Mouse (Mus musculus): Measurements from ENCODE around the gene Asb2.
A peak's percentile ranks its signal among the peaks of the same experiment; 100 is the strongest.

Asb2 gene

DNA sequence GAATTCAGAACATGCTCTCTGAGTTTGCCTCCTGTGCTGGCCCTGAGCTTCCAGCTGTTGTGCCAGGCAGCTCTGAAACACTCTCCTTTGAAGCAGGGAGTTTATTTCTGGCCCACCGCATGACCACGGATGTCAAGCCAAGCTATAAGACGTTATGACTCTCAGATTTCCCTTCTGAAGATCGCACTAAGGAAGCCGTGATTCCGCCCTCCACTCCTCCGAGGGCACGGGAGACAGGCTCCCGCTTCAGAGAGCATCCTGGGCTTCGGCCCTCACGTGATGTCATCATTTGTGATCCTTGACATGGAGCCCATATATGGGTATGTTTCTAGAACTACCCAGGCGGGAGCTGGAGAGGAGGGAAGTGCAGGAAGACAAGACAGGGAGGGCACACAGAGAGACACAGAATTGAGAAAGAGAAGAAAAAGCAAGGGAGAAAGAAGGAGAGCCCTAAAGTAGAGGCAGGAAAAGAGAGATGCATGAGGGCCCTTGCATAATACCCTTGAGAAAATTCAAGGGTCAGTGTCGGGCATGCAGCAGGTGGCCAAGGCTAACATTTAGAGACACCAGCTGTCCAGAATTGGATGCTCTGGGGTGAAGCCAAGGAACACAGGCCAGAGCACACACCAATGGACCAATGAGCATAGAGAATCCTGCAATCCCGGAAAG is at the start of gene Asb2:
Gene Asb2, minus strand, starts transcription at position 256 of the 669 bp plus-strand sequence.
- DNase-seq (ENCODE audit: low spot score) = no peak

DNA sequence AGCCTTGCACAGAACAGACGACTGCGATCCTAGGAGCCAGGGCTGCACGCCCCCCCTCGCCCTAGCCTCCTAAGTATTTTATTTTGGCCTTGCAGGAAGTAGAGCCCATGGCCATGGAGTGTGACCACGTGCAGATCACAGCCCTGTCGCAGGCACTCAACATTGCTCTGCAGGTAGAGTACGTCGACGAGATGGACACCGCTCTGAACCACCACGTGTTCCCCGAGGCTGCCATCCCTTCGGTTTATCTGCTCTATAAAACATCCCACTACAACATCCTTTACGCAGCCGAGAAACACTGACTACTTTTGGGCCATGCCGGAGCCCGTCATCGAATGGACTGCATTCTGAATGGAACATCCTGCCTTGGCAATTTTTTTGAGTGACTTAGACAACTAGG is 48.3 kb upstream of the Asb2 start:
- DNase-seq (ENCODE audit: low spot score) = no peak

DNA sequence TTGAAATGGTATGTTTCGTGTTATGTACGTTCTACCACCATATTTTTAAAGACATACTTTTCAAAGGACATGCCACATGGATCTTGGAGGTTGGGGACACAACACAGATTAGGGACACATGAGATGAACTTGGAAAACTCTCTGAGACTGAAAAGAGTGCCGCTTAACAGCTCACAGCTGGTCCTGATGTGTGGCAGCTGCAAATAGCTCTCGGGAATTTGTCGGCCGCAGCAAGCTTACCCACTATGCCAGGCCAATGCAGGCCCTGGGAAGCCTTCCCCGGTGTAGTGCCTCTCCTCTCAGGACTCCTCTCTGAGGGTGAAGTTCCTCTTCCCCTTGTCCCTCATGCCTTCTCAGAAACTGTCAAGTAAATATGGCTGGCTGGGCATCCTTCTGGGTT is 41.0 kb upstream of the Asb2 start:
- no peak for DNase-seq (ENCODE audit: low spot score)

DNA sequence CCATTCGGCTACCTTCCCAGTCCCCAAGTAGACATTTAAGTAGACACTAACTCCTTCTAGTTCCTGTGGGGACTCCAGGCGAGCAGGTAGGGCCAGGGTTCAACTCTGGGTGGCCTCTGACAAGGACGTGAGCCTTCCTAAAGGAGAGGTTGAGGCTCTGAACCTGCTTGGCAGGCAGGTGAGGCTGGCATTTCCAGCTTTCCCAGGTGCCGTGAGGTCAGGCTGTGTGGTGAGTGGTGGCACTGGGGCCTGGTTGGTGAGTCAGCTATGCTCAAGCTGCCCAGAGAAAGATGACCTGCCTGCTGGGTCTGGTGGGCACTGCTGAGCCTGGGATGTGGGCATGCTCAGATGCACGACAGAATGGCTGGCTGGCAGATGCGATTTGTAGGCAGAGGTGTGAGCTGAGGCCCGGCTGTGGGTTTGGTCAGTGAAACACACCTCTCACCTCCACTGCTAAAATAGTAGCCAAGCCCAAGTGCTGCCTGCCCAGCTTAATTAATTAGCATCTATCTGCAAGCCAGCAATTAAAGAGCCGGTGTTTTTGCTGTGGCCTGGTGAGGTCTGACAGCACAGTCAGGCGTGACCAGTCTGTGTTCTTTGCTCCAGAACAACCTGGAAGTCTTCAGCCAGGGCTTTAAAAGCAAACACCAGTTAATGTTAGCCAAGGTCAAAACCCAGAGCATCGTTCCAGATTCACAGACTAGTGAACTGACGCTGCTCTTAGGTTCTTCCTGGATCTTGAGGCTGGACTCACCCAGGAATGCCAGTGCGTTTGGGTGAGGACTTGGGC is 39.9 kb upstream of the Asb2 start:
- no peak for DNase-seq (ENCODE audit: low spot score)

GRCm38 (mm10) chr12:103393528-103393927 is 37.7 kb upstream of the Asb2 start:
- DNase-seq (ENCODE audit: low spot score) = no peak

DNA sequence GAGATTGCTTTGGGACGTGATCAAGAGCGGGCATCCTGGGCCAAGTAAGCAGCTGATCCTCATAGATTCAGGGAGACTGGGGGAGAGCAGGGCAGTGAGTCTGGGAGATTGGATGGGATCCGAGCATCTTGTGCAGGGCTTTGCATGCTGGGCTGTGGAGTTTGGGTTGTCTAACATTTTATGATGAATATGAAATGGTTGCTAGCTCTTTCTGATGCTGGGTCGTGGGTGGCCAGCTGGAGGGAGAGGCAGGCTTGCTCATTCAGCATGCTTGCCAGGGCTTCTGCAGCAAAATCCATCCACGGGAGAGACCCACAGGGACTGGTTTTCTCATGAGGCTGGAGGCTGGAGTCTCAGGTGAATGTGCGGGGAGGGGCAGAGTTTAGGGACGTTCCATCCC is 35.3 kb upstream of the Asb2 start:
- DNase-seq (ENCODE audit: low spot score) = peak; percentile 65

GRCm38 (mm10) chr12:103389982-103390381 is 34.2 kb upstream of the Asb2 start:
- no peak for DNase-seq (ENCODE audit: low spot score)

DNA sequence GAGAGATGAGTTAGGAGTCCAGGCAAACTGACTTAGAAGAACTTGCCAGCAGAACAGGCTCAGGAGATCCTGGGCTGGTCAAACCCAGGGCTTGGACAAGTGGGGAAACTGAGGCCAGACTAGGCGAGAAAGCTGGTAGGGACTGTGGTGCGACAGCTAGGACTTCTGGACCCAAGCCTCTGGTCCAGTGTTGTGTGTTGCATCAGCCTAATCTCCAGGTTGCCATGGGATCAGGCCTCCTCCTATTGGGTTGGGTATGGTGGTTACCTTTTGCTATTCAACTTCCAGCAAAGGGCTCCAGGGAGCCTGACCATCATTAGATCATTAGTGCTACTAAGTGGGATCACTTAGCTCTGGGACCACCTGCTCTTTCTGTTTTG is 33.5 kb upstream of the Asb2 start:
- no peak for DNase-seq (ENCODE audit: low spot score)

GRCm38 (mm10) chr12:103388505-103389347 is 32.9 kb upstream of the Asb2 start, which contains the start of gene Otub2:
Gene Otub2 (plus strand): TSS chr12:103388682.
- DNase-seq (ENCODE audit: low spot score) = peak; percentile 97

- no peak for DNase-seq (ENCODE audit: low spot score)
Measured at GRCm38 (mm10) chr12:103380226-103380625, 24.4 kb upstream of the Asb2 start.

DNA sequence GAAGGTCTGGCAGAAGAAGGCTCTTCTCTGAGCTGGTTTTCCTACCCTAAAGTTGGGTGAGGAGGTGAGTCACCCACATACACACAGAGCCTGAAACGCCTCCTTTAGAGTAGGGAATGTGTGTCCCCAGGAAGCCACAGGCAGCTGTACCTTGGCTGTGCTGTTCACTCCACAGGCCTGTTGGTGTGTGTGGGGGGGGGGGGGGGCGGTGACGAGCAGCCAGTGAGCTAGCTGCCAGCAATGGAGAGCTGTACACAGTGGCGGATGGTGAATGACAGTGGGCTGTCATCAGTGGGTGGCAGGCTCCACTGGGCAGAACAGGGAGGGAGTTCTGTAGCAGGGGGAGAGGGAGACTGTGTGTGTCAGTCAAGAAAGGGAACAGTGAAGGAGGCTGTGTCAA is 21.0 kb upstream of the Asb2 start:
- peak; percentile 48 for DNase-seq (ENCODE audit: low spot score)

GRCm38 (mm10) chr12:103376124-103376523 is 20.3 kb upstream of the Asb2 start:
- DNase-seq (ENCODE audit: low spot score) = peak; percentile 71

- no peak for DNase-seq (ENCODE audit: low spot score)
Measured at GRCm38 (mm10) chr12:103373530-103374236, 17.9 kb upstream of the Asb2 start.

DNA sequence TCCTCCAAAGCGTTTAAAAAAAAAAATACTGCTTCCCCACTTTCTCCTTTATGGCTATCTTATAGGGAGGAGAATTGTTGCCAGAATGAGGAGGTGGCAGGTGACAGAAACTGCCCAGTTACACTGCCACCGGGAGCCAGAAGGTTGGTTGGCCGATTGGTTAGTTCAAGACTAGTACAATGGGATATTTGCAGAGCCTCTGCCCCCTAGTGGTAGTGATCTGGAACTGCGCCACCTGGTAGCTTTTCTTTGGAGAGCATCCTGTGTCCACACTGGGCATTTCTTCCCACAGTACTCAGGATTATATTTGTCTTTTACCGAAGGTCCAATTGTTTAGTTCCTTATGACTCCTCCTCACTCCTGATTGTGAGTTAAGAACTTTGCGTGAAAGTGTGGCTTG is 15.9 kb upstream of the Asb2 start:
- peak; percentile 70 for DNase-seq (ENCODE audit: low spot score)

GRCm38 (mm10) chr12:103370861-103371260 is 15.1 kb upstream of the Asb2 start:
- no peak for DNase-seq (ENCODE audit: low spot score)

- no peak for DNase-seq (ENCODE audit: low spot score)
Measured at GRCm38 (mm10) chr12:103368777-103369176, 13.0 kb upstream of the Asb2 start.

- DNase-seq (ENCODE audit: low spot score) = no peak
Measured at GRCm38 (mm10) chr12:103368326-103368669, 12.5 kb upstream of the Asb2 start.

GRCm38 (mm10) chr12:103367620-103368325 is 12.0 kb upstream of the Asb2 start:
- DNase-seq (ENCODE audit: low spot score) = peak; percentile 79

DNA sequence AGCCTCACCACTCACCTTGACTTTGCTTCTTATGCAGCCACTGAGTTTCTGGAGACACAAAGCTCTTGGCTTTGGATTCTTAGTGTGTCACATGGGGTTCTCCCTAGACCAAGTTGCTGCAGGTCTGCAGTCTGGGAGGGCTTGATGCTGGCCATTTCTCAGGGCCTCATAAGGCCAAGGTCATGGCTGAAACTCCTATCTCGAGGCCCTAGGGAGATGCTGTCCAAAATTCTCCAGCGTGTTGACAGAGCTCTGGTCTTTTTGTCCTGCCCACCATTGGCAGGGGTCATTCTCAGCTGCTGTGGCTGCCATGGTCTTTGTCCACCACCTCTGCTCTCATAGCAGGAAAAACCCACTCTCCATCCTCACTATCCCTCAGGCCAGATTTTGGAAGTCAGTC is 11.4 kb upstream of the Asb2 start:
- no peak for DNase-seq (ENCODE audit: low spot score)

DNA sequence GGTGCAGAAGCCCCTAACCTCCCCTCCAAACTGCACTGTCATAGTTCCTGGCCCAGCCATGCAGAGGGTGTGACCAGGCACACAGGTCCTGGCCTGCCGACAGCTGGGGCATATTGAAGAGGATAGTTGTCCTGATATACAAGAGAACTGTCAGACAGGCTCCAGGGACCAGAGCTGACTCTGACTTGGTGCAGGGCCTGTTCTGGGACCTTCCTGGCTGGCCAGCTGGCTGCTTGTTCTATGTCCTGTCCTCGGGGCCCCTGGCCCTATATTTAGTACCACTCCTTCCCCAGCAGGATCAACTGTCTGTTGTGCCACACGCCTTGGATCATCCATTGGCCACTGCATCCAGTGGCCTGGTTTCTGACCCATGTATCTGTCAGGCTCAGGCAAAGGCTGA is 6.5 kb upstream of the Asb2 start:
- no peak for DNase-seq (ENCODE audit: low spot score)

GRCm38 (mm10) chr12:103361539-103362307 is 5.9 kb upstream of the Asb2 start:
- no peak for DNase-seq (ENCODE audit: low spot score)
